Mouse (Mus musculus): ENCODE measurements around the gene Prss45.
"Not testable (repeated sequence)": the region's sequence is repeated elsewhere in the genome, so short reads cannot be mapped to it uniquely, and the experiment has no call there.

Prss45 gene

GRCm38 (mm10) chr9:110834411-110834810, at the start of gene Prss45:
Gene Prss45, plus strand, starts transcription at chr9:110834588.
- in situ Hi-C loops (cut with MseI, MboI) = no loop called here

- in situ Hi-C loops (cut with MseI, MboI) = loop anchor here in 1 of 2 experiments (10.0 kb wide), 1 partner anchor 87 kb away; the partner anchor contains the start of gene Als2cl
These were observed 46.2 kb upstream of the Prss45 start for GRCm38 (mm10) chr9:110788169-110788568.

GRCm38 (mm10) chr9:110790462-110790861, 43.9 kb upstream of the Prss45 start:
- in situ Hi-C loops (cut with MseI, MboI) = loop anchor here in 1 of 2 experiments (5.0 kb wide), 1 partner anchor 82 kb away; no protein-coding TSS in a partner anchor

GRCm38 (mm10) chr9:110797013-110797412, 37.4 kb upstream of the Prss45 start:
- in situ Hi-C loops (cut with MseI, MboI) = no loop called here

GRCm38 (mm10) chr9:110797866-110798265, 36.5 kb upstream of the Prss45 start, which contains the start of gene Prss42:
Gene Prss42, plus strand, starts transcription at chr9:110798166.
- in situ Hi-C loops (cut with MseI, MboI) = no loop called here

GRCm38 (mm10) chr9:110800834-110801479, 33.4 kb upstream of the Prss45 start:
- in situ Hi-C loops (cut with MseI, MboI) = no loop called here

- in situ Hi-C loops (cut with MseI, MboI) = no loop called here
These were observed 31.1 kb upstream of the Prss45 start for GRCm38 (mm10) chr9:110803294-110803693.

GRCm38 (mm10) chr9:110810051-110810450, 24.3 kb upstream of the Prss45 start:
- in situ Hi-C loops (cut with MseI, MboI) = no loop called here

GRCm38 (mm10) chr9:110813789-110814188, 20.6 kb upstream of the Prss45 start, which contains the start of gene Prss44:
Gene Prss44, plus strand, starts transcription at chr9:110813994.
- in situ Hi-C loops (cut with MseI, MboI) = no loop called here

GRCm38 (mm10) chr9:110820546-110820945, 13.8 kb upstream of the Prss45 start:
- in situ Hi-C loops (cut with MseI, MboI) = not testable (repeated sequence)

- in situ Hi-C loops (cut with MseI, MboI) = no loop called here
These were observed 13.0 kb upstream of the Prss45 start for GRCm38 (mm10) chr9:110821436-110821835.

- in situ Hi-C loops (cut with MseI, MboI) = no loop called here
These were observed 9.0 kb upstream of the Prss45 start for GRCm38 (mm10) chr9:110825426-110825825.

- in situ Hi-C loops (cut with MseI, MboI) = no loop called here
These were observed 8.6 kb upstream of the Prss45 start for GRCm38 (mm10) chr9:110825832-110826231.

- in situ Hi-C loops (cut with MseI, MboI) = no loop called here
These were observed 8.0 kb upstream of the Prss45 start, which contains the start of gene Prss43 for GRCm38 (mm10) chr9:110826390-110826789. Gene Prss43, plus strand, starts transcription at chr9:110826690.

- in situ Hi-C loops (cut with MseI, MboI) = no loop called here
These were observed 1.4 kb upstream of the Prss45 start for GRCm38 (mm10) chr9:110833021-110833420.

GRCm38 (mm10) chr9:110834961-110835360, 573 bp downstream of the Prss45 start:
- in situ Hi-C loops (cut with MseI, MboI) = no loop called here

- in situ Hi-C loops (cut with MseI, MboI) = no loop called here
These were observed 1.7 kb downstream of the Prss45 start for GRCm38 (mm10) chr9:110836112-110836511.

GRCm38 (mm10) chr9:110840905-110841304, 6.5 kb downstream of the Prss45 start:
- in situ Hi-C loops (cut with MseI, MboI) = no loop called here

GRCm38 (mm10) chr9:110841438-110841837, 7.0 kb downstream of the Prss45 start:
- in situ Hi-C loops (cut with MseI, MboI) = no loop called here

GRCm38 (mm10) chr9:110844206-110844605, 9.8 kb downstream of the Prss45 start, which contains the start of gene Prss46:
Gene Prss46, plus strand, starts transcription at chr9:110844506.
- in situ Hi-C loops (cut with MseI, MboI) = no loop called here

GRCm38 (mm10) chr9:110849162-110849561, 14.8 kb downstream of the Prss45 start:
- in situ Hi-C loops (cut with MseI, MboI) = no loop called here

- in situ Hi-C loops (cut with MseI, MboI) = no loop called here
These were observed 21.5 kb downstream of the Prss45 start for GRCm38 (mm10) chr9:110855903-110856302.

GRCm38 (mm10) chr9:110856920-110857319, 22.5 kb downstream of the Prss45 start:
- in situ Hi-C loops (cut with MseI, MboI) = no loop called here

Data from mouse trophoblast stem cell (cell line).